Mouse (Mus musculus): ENCODE measurements at regions not wholly inside any gene's neighbourhood (a gene's known extent, or its start where the extent isn't known, plus 50 kb on each side); places are given as distances from the start of the nearest gene placed in this dataset.

GRCm38 (mm10) chr8:7594436-7594835, 1066.6 kb downstream of the Efnb2 start:
- DNase-seq (ENCODE audit: low spot score, missing footprints) (peak; percentile 59), ATAC-seq (ENCODE audit: low FRiP score) (no peak)
- Histone ChIP-seq H3K4me1 (ENCODE audit: control insufficient read depth, insufficient read depth, low read length) (no peaks in the 10 kb centered on the region), H3K36me3 (ENCODE audit: control insufficient read depth, insufficient read depth, low read length) (no peaks in the 10 kb centered on the region), H3K27me3 (ENCODE audit: control insufficient read depth, insufficient read depth, low read length) (no peaks in the 10 kb centered on the region), H3K9ac (ENCODE audit: low read length) (no peak overlapping the region), H3K27ac (ENCODE audit: low read depth, low read length) (no peak overlapping the region), H3K4me3 (ENCODE audit: low read depth, low read length) (no peak overlapping the region), H3K4me2 (no peak overlapping the region), H3K9me3 (ENCODE audit: control insufficient read depth, low read length) (no peaks in the 10 kb centered on the region)
- 92% methylated on average over 2 of the region's 2 CpGs for WGBS

- Histone ChIP-seq H3K27me3 (ENCODE audit: control insufficient read depth, insufficient read depth, low read length) (no peaks in the 10 kb centered on the region), H3K4me2 (no peak overlapping the region), H3K27ac (ENCODE audit: low read depth, low read length) (no peak overlapping the region), H3K4me1 (ENCODE audit: control insufficient read depth, insufficient read depth, low read length) (no peaks in the 10 kb centered on the region), H3K9me3 (ENCODE audit: control insufficient read depth, low read length) (no peaks in the 10 kb centered on the region), H3K4me3 (ENCODE audit: low read depth, low read length) (no peak overlapping the region), H3K36me3 (ENCODE audit: control insufficient read depth, insufficient read depth, low read length) (no peaks in the 10 kb centered on the region), H3K9ac (ENCODE audit: low read length) (no peak overlapping the region)
- ATAC-seq (ENCODE audit: low FRiP score) (peak; percentile 22; the same call in 1 of the 2 replicates), DNase-seq (ENCODE audit: low spot score, missing footprints) (peak; percentile 77)
- 15% methylated on average over 3 of the region's 3 CpGs for WGBS
These were observed 1085.4 kb downstream of the Efnb2 start for GRCm38 (mm10) chr8:7575641-7576040.

GRCm38 (mm10) chr8:7560645-7561044, 1100.4 kb downstream of the Efnb2 start:
- no peak overlapping the region for H3K4me3 ChIP-seq (ENCODE audit: low read depth, low read length)
- no peak overlapping the region for H3K4me2 ChIP-seq
- 75% methylated on average over 2 of the region's 2 CpGs for WGBS
- no peak overlapping the region for H3K9ac ChIP-seq (ENCODE audit: low read length)
- H3K4me1 ChIP-seq (ENCODE audit: control insufficient read depth, insufficient read depth, low read length): no peaks in the 10 kb centered on the region
- H3K27ac ChIP-seq (ENCODE audit: low read depth, low read length): no peak overlapping the region
- H3K9me3 ChIP-seq (ENCODE audit: control insufficient read depth, low read length): no peaks in the 10 kb centered on the region
- H3K36me3 ChIP-seq (ENCODE audit: control insufficient read depth, insufficient read depth, low read length): no peaks in the 10 kb centered on the region
- H3K27me3 ChIP-seq (ENCODE audit: control insufficient read depth, insufficient read depth, low read length): no peaks in the 10 kb centered on the region
- DNase-seq (ENCODE audit: low spot score, missing footprints) (peak; percentile 49), ATAC-seq (ENCODE audit: low FRiP score) (no peak)

GRCm38 (mm10) chr8:7554756-7555155, 1106.3 kb downstream of the Efnb2 start:
- no peak overlapping the region for H3K27ac ChIP-seq (ENCODE audit: low read depth, low read length)
- no peak for DNase-seq (ENCODE audit: low spot score, missing footprints)
- H3K36me3 ChIP-seq (ENCODE audit: control insufficient read depth, insufficient read depth, low read length): no peaks in the 10 kb centered on the region
- H3K4me2 ChIP-seq: no peak overlapping the region
- ATAC-seq (ENCODE audit: low FRiP score): no peak
- no peak overlapping the region for H3K9ac ChIP-seq (ENCODE audit: low read length)
- no peaks in the 10 kb centered on the region for H3K9me3 ChIP-seq (ENCODE audit: control insufficient read depth, low read length)
- no peak overlapping the region for H3K4me3 ChIP-seq (ENCODE audit: low read depth, low read length)
- WGBS: 86% methylated on average over 3 of the region's 3 CpGs
- H3K4me1 ChIP-seq (ENCODE audit: control insufficient read depth, insufficient read depth, low read length): no peaks in the 10 kb centered on the region
- H3K27me3 ChIP-seq (ENCODE audit: control insufficient read depth, insufficient read depth, low read length): no peaks in the 10 kb centered on the region

Data from midbrain, embryonic 11.5 days (tissue).